Mouse (Mus musculus) retina, postnatal 1 day (tissue): Measurements from ENCODE around the gene Plpp1.
A peak's percentile ranks its signal among the peaks of the same experiment; 100 is the strongest.

Source experiments
- DNase-seq: peaks from one replicate; pipeline ENCODE4 v3.0.0-alpha.2; 2012

The Plpp1 gene

DNA sequence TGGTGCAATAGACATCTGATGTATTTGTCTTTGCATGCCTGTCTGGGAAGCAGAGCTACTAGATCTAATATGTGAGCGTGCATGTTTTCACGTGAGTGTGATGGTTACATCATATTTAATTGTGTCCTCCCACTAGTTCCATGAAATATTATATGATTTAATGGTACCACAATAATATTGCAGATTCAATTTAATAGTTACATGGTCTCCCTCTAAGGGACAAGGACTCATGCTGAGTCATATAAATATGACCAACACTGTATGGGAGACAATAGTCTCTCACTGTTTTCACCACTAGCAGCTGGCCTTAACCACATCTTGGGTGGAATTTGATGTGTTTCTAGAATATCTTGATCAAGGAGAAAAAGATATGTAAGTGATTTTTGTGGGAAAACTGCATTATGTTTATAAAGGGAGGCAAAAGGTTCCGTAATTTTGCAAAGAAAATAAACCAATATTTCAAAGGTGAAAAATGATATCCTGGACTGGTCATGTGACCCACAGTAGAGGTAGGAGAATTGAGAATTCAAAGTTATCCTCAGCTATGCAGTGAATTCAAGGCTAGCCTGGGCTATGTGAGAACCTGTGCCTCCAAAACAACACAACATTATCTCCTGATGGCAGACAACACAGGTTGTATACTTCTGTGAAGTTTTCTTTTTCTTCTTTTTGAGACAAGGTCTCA, 26.5 kb upstream of the Plpp1 start:
- no peak for DNase-seq

GRCm38 (mm10) chr13:112775856-112776255, 24.7 kb upstream of the Plpp1 start:
- no peak for DNase-seq

GRCm38 (mm10) chr13:112778407-112778806, 22.2 kb upstream of the Plpp1 start:
- no peak for DNase-seq

GRCm38 (mm10) chr13:112785305-112785704, 15.3 kb upstream of the Plpp1 start:
- DNase-seq = no peak

GRCm38 (mm10) chr13:112786142-112786541, 14.4 kb upstream of the Plpp1 start:
- DNase-seq = peak; percentile 18

DNA sequence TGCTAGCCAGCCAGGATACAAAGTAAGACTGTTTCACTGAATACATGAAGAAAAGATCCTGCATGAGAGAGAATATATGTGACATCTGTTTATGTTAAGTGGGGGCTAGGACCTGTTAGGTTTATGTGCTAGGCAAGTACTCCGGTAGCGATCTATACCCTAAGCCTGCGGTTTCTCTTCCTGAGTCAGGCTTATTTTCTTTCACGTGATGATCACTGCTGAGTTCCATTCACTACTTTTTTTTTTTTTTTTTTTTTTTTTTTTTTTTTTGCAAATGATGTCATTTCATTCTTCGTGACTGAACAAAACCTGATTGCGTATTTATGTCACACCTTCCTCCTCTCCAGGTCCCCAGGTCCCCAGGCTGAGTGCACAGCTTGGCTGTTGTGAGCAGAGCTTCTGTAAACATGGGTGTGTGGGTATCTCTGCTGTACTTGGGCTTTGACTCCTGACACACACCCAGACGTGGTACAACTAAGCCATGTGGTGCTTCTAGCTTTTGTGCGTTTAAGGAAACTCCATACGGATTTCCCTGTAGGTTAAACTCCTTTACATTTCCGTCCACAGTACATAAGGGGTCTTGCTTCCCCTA, 13.6 kb upstream of the Plpp1 start:
- no peak for DNase-seq

GRCm38 (mm10) chr13:112790774-112791173, 9.8 kb upstream of the Plpp1 start:
- no peak for DNase-seq

- DNase-seq = no peak
These were observed 8.7 kb upstream of the Plpp1 start for GRCm38 (mm10) chr13:112791906-112792305.

DNA sequence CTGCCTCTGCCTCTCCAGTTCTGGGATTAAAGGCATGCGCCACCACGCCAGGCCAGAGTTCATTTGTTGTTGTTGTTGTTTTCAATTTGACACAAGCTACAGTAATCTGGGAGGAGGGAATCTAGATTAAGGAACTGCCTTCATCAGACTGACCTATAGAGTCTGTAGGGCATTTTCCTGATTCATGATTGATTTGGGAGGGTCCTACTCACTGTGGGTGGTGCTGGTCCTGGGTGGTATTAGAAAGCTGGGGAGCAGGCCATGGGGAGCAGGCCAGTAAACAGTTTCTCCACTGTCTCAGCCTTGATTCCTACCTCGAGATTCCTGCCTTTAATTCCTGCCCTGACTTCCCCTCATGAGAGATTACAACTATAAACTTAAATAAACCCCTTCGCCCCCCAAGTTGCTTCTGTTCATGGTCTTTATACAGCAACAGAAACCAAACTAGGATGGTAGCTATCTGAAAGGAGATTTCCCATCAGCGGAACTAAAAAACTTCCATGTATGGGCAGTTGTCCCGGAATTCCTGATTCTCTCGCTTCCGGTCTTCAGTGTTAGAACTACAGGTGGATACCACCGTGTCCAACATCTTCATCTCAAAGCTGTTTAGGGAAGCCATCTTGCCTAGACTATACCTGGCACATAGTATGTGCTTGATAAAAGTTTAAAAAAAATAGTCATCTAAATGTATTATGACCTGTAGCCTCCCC, 2.2 kb upstream of the Plpp1 start:
- no peak for DNase-seq

DNA sequence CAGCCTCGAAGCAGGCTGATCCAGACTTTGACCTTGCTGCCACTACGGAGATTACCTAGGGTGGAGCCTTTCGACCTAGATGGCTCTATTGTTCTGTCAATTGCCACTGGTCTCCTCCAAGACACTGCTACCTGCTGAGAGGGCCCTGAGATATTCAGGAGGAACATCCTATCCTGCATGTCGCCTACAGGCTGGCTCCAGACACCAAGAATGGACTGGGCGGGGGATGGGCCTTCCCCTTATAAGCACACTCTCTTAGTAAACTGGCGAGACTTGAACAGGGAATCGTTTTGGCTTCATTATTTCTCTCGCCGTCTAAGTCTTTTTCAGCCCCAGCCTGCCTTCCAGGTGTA, 1.7 kb upstream of the Plpp1 start:
- DNase-seq = no peak

- no peak for DNase-seq
These were observed 811 bp upstream of the Plpp1 start for GRCm38 (mm10) chr13:112799721-112800241.

GRCm38 (mm10) chr13:112801381-112802004, 901 bp downstream of the Plpp1 start:
- DNase-seq = no peak

- no peak for DNase-seq
These were observed 2.5 kb downstream of the Plpp1 start for GRCm38 (mm10) chr13:112803106-112803505.

DNA sequence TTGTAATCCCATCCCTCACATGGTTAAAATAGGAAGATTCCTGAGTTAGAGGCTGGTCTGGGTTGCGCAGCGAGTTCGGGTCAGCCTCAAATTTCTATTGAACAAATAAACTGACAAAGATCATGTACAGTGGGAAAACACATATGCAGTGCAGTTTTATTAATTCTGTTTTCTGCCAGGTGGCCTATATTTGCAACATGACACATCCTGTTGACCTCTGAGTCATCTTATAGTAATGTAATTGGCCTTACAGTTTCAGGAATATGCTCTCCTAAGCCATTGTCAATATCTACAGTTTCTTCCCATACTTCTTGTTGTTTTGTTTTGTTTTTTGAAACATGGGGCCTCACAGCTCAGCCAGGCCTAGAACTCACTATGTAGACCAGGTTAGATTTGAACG, 3.1 kb downstream of the Plpp1 start:
- DNase-seq = no peak

DNA sequence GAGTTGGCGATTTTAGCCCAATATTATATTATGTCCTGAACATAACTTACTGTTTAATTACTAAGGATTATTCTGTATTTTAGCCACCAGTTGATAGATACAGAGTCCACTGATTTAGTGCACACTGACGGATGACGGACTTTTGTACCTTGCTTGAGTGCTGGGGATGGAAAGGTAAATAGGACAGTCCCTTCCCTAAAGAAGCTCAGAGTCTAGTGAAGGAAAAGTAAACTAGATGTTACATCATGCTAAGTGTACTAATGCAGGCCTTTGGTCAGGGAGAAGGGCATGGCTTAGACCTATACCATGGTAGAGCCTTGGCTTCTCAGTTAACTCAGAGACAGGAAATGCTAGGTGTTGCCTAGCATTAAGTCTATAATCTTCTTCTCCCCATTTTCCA, 4.9 kb downstream of the Plpp1 start:
- no peak for DNase-seq

DNA sequence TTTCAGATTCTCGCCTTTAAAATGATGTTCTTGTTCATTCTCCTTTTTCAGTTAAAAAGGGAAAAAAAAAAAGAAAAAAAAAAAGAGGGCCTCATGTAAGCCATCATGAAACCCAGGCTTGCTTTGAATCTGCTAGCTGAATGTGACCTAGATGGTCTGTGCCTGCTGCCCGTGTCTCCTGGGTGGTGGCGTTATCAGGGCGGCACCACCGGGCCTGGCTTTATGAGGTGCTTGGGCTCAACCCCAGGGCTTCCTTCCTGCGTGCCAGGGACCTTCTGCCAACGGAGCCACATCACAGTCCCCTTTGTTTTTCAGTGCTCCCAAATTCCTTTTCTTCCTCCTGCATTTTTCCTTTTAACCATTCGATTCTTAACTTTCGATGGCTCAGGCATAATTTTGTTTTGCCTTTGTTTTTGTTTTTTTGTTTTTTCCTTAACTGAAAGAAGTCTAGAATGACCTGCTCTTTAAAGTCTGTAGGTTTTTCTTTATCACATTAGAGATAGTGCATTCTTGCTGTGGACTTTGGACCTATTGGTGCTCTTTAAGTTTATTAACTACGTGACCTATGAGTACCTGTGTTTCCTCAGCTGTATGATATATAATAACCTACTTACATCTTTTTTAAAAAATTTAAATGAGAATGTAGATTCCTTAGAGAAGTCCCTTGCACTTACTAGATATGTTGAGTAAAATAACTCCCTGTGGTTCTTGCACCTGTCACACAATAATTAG, 7.5 kb downstream of the Plpp1 start:
- DNase-seq = no peak

DNA sequence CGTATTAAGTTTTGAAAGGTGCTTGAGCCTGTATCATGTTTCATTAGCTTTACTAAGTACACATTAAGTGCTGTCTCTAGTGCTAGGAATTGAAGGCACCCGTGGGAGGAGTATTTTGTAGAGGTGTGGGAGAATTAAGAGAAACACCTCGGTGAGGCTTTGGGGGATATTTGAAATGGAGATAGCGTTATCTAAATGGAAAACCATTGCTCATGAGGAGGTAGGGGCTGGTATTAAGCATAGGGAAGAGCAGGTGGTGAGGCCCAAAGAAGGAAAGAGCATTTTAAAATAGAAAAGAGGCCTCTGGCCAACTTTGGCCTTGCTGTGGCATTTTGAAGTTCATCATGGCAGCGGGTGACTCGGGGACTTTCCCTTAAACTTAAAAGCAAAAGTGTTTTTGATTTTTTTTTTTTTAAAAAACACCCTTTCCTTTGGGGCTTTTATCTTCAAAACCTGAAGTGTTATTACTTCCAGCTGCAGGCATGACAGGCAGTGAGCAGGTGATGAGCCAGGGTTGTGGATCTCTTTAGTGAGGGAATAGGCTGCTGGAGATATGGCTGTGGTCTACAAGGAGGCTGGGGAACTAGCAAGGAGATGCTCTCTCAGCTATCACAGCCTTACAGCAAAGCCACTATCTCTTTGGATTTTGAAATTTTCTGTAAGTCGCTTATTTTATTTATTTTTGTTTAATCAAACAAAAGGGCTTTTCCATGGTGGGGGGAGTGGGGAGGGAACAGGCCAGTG, 9.1 kb downstream of the Plpp1 start:
- no peak for DNase-seq

DNA sequence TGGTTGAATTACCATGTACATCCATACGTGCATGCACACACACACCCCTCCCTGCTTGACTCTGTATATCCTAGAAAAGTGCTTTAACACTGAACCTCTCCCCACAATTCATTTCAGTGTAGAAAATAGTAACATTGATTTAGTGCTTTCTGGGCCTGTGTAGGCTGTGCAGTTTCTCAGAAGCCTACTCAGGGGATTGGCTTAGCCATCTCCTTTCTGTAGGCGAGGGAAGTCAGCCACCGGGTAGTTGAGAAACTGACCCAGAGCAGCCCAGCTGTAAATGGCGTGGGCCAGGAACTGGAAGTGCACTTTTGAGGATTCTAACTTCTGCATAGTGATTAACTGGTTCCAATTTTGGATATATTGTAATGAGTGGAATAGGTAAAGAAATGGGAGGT, 9.7 kb downstream of the Plpp1 start:
- no peak for DNase-seq

- no peak for DNase-seq
These were observed 10.2 kb downstream of the Plpp1 start for GRCm38 (mm10) chr13:112810751-112811150.

GRCm38 (mm10) chr13:112811708-112812403, 11.3 kb downstream of the Plpp1 start:
- no peak for DNase-seq

DNA sequence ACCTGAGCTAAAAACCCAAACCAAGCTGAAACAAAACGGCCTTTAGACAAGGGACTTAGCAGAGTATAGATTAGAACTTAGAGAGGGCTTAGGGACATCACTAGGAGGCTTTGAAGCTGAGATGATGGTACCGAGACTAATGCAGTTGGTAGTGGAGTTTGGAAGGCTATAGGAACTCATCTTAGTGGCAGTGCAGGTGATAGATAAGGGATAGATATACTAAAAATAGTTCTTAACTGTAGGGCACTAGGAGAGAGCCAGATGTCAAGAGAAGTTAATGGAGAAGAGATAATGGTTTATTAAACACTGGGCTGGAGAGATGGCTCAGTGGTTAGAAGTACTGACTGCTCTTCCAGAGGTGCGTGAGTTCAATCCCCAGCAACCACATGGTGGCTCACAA, 15.4 kb downstream of the Plpp1 start:
- no peak for DNase-seq

DNA sequence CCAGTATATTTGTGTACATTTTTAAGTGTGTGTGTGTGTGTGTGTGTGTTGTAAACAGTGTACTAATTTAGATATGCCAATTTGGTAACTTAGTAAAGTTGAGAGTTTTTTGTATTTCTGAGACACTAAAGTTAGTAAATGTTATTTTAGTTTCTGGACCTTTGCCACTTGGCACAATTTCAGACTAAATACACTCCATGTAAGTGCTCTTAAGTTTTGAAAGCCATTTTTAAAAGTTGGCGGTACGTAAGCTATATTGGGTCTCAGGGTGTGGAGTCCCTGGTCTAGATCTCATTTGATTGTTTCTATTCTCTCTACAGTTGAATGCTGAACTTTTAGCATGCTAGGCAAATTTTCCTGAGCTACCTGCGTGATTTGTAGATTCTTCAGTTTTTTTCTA, 17.5 kb downstream of the Plpp1 start:
- DNase-seq = no peak
